Mouse (Mus musculus) kidney, embryonic 15.5 days (tissue): ENCODE data around the gene Lipc. TPM values are rescaled to one million over a fixed set of nuclear protein-coding genes. Genes with fewer than 3 reads are reported as not detected.

ENCODE experiments used
- ATAC-seq: fragments of 200-750 bp; cut with Nextera tagmentation; replicated peaks from 2 replicates; pipeline ENCODE4 v1.8.0; 2017; ENCODE audit warnings: moderate TSS enrichment; ENCODE audit not compliant: low FRiP score
- H3K27ac ChIP-seq: fragments of 300-500 bp; sonication (generic); 2 replicates; pipeline ENCODE4 v1.5.1; 2015; ENCODE audit warnings: mild to moderate bottlenecking, inconsistent platforms
- H3K27me3 ChIP-seq: fragments of 300-500 bp; sonication (generic); 2 replicates; pipeline ENCODE4 v1.6.1; 2015; ENCODE audit warnings: inconsistent platforms
- H3K36me3 ChIP-seq: fragments of 300-500 bp; sonication (generic); 2 replicates; pipeline ENCODE4 v1.6.1; 2015; ENCODE audit warnings: inconsistent platforms
- H3K4me1 ChIP-seq: fragments of 300-500 bp; sonication (generic); 2 replicates; pipeline ENCODE4 v1.6.1; 2015; ENCODE audit warnings: inconsistent platforms
- H3K4me2 ChIP-seq: fragments of 300-500 bp; sonication (generic); 2 replicates; pipeline ENCODE4 v1.6.1; 2015; ENCODE audit warnings: moderate library complexity, mild to moderate bottlenecking, inconsistent platforms
- H3K4me3 ChIP-seq: fragments of 300-500 bp; sonication (generic); replicated peaks from 2 replicates; pipeline ENCODE4 v1.5.1; 2015; ENCODE audit warnings: mild to moderate bottlenecking, inconsistent platforms
- H3K9ac ChIP-seq: fragments of 300-500 bp; sonication (generic); 2 replicates; pipeline ENCODE4 v1.6.1; 2015; ENCODE audit warnings: mild to moderate bottlenecking, inconsistent platforms
- H3K9me3 ChIP-seq: fragments of 300-500 bp; sonication (generic); replicated peaks from 2 replicates; pipeline ENCODE4 v1.6.1; 2016; ENCODE audit warnings: inconsistent platforms
- WGBS: fragments of 180-500 bp; shearing (Covaris S2); methylation state at CpG from one replicate; pipeline ENCODE4 v1.1.7; 2015; ENCODE audit warnings: mixed read lengths; 5-methylcytosine and 5-hydroxymethylcytosine counted together
- polyA plus RNA-seq: library from polyadenylated mRNA; unstranded; fragments of >200 nt; fragmentation: Nextera tagmentation; extraction: Ambion mirVana; gene quantifications from 2 replicates; pipeline ENCODE4 v1.2.1, GENCODE M21; 2015

Gene Lipc
- polyA plus RNA-seq, 1 experiment from 2014 or later, result 1.1 TPM

GRCm38 (mm10) chr9:70926820-70927588, 25.0 kb downstream of the Lipc start:
- ATAC-seq, result peak; percentile 73
- Histone ChIP-seq H3K27ac (peak overlapping the region; percentile 19), H3K9ac (no peak overlapping the region), H3K36me3 (no peaks in the 10 kb centered on the region), H3K4me3 (no peak overlapping the region), H3K9me3 (0 out of 2 replicates have a peak, but pooled peaks cover 3% of the 10 kb centered on the region), H3K27me3 (no peaks in the 10 kb centered on the region), H3K4me1 (peaks cover 20% of the 10 kb centered on the region), H3K4me2 (no peak overlapping the region)
- 48% methylated on average over 6 of the region's 6 CpGs for WGBS

DNA sequence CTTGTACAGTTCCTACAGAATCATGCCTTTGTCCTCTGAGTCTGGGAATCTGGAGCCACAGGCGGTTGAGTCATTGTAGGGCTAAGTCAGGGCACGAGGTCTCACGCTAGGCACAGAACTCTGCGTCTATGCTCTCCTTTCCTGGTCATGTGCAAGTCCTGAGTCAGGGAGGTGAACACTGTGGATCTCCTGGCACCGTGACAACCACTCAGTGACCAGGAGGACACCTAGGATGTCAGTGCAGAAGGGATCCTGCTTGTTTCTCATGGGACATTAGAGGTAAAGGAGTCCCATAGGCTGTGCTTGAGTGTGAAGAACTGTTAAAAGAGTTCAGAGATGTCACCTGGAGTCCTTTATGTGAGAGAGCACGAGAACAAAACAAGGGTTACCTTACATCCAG, 26.8 kb downstream of the Lipc start:
- Histone ChIP-seq H3K4me3 (no peak overlapping the region), H3K27ac (no peak overlapping the region), H3K4me2 (no peak overlapping the region), H3K9me3 (0 out of 2 replicates have a peak, but pooled peaks cover 3% of the 10 kb centered on the region), H3K36me3 (no peaks in the 10 kb centered on the region), H3K27me3 (no peaks in the 10 kb centered on the region), H3K9ac (no peak overlapping the region), H3K4me1 (peaks cover 23% of the 10 kb centered on the region)
- ATAC-seq, result no peak
- 88% methylated on average over 6 of the region's 6 CpGs for WGBS

DNA sequence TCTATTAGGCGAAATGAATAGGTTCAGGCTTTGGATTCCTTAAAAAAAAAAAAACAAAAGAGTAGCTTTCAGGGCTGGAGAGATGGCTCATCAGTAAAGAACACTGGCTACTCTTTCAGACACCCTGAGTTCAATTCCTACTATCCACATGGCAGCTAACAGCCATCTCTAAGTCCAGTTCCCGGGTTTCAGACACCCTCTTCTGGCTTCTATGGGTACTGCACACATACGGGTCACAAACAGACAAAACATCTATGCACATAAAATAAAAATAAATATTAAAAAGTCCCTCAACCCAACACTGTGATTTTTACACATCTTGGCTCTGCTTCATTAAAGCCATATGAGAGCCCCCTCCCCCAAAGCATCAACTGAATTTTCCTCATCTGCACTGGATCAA, 27.3 kb downstream of the Lipc start:
- Histone ChIP-seq H3K4me1 (peaks cover 22% of the 10 kb centered on the region), H3K4me2 (no peak overlapping the region), H3K9ac (no peak overlapping the region), H3K27ac (no peak overlapping the region), H3K9me3 (0 out of 2 replicates have a peak, but pooled peaks cover 3% of the 10 kb centered on the region), H3K36me3 (no peaks in the 10 kb centered on the region), H3K27me3 (no peaks in the 10 kb centered on the region), H3K4me3 (no peak overlapping the region)
- WGBS, result 90% methylated on average over 3 of the region's 3 CpGs
- no peak for ATAC-seq

GRCm38 (mm10) chr9:70921781-70922565, 30.1 kb downstream of the Lipc start:
- Histone ChIP-seq H3K36me3 (no peaks in the 10 kb centered on the region), H3K9me3 (0 out of 2 replicates have a peak, but pooled peaks cover 3% of the 10 kb centered on the region), H3K27ac (peak overlapping the region; percentile 23; the same call in 1 of the 2 replicates), H3K27me3 (no peaks in the 10 kb centered on the region), H3K4me2 (no peak overlapping the region), H3K4me1 (peaks cover 19% of the 10 kb centered on the region), H3K9ac (no peak overlapping the region), H3K4me3 (no peak overlapping the region)
- WGBS, result 44% methylated on average over 7 of the region's 7 CpGs
- ATAC-seq, result peak; percentile 77

DNA sequence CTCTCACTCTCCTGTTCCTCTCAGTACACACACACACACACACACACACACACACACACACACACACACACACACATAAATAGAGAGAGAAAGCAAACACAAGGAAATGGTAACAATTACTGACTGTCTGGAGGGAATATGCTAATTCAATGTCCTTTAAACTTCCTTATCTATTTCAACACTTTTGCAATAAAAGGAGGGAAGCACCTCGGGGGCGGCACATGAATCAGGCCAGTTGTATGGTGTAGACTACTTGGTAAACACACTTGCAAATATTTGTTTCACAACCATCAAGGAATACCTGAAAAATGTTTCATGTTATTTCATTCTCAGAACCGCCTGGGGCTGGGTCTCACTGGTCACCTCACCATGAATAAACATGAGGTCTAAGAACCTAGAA, 30.9 kb downstream of the Lipc start:
- WGBS, result 71% methylated on average over 3 of the region's 3 CpGs
- no peaks in the 10 kb centered on the region for H3K36me3 ChIP-seq
- H3K27ac ChIP-seq, result peak overlapping the region; percentile 19; the same call in 1 of the 2 replicates
- H3K4me2 ChIP-seq, result no peak overlapping the region
- peaks cover 16% of the 10 kb centered on the region for H3K4me1 ChIP-seq
- H3K9me3 ChIP-seq, result 0 out of 2 replicates have a peak, but pooled peaks cover 3% of the 10 kb centered on the region
- no peak overlapping the region for H3K9ac ChIP-seq
- H3K27me3 ChIP-seq, result no peaks in the 10 kb centered on the region
- no peak for ATAC-seq
- H3K4me3 ChIP-seq, result no peak overlapping the region

DNA sequence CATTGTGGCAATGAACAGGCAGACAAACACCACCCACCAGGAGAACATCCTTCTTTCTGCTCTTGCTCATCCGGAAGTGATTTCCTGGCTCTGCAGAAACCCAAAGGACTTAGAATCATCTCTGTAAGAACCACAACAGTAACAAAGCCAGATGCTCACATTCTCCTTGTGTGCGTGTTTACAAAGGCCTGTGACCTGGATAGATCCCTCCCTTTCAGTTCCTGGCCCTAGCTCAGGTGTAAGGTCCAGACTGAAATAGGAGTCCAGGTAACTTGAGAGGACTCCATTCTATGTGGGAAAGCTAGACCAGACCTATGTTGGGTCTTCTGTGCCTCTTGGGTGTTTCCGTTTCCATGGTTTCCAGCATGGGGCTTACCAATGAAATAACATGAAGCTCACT, 32.8 kb downstream of the Lipc start:
- no peak overlapping the region for H3K4me2 ChIP-seq
- no peaks in the 10 kb centered on the region for H3K36me3 ChIP-seq
- ATAC-seq, result no peak
- 89% methylated on average over 3 of the region's 3 CpGs for WGBS
- H3K27me3 ChIP-seq, result no peaks in the 10 kb centered on the region
- no peak overlapping the region for H3K9ac ChIP-seq
- H3K27ac ChIP-seq, result no peak overlapping the region
- H3K9me3 ChIP-seq, result no peaks in the 10 kb centered on the region
- H3K4me3 ChIP-seq, result no peak overlapping the region
- H3K4me1 ChIP-seq, result peaks cover 23% of the 10 kb centered on the region

DNA sequence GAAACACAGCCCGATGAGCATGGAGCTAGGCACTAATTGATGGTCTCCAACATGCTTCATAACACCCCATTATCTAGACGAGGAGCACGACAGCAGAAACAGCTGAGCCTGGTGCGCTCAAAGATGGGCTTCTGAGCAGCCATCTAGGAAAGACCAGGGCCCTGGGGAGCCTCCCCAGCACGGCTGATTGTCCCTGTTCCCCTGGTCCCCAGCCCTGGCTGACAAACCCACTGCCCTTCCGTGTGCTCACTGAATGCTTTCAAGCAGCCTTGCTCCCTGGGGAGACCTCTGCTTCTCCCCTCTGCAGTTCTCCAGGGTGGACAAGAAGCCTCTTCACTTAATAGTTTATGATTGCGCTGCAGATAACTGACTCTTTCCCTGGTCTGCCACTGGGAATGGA, 35.5 kb downstream of the Lipc start:
- no peaks in the 10 kb centered on the region for H3K9me3 ChIP-seq
- no peaks in the 10 kb centered on the region for H3K27me3 ChIP-seq
- no peak overlapping the region for H3K4me2 ChIP-seq
- no peak overlapping the region for H3K27ac ChIP-seq
- no peak overlapping the region for H3K9ac ChIP-seq
- no peak for ATAC-seq
- H3K4me3 ChIP-seq, result no peak overlapping the region
- H3K36me3 ChIP-seq, result no peaks in the 10 kb centered on the region
- 61% methylated on average over 7 of the region's 7 CpGs for WGBS
- peaks cover 12% of the 10 kb centered on the region for H3K4me1 ChIP-seq

GRCm38 (mm10) chr9:70915356-70915685, 36.7 kb downstream of the Lipc start:
- Histone ChIP-seq H3K4me2 (no peak overlapping the region), H3K27me3 (no peaks in the 10 kb centered on the region), H3K9ac (no peak overlapping the region), H3K27ac (no peak overlapping the region), H3K4me3 (no peak overlapping the region), H3K4me1 (peaks cover 21% of the 10 kb centered on the region), H3K9me3 (no peaks in the 10 kb centered on the region), H3K36me3 (no peaks in the 10 kb centered on the region)
- no peak for ATAC-seq
- 76% methylated on average over 2 of the region's 2 CpGs for WGBS

GRCm38 (mm10) chr9:70914659-70915355, 37.2 kb downstream of the Lipc start:
- H3K9me3 ChIP-seq, result no peaks in the 10 kb centered on the region
- peak; percentile 82 for ATAC-seq
- WGBS, result 55% methylated on average over 10 of the region's 10 CpGs
- H3K27me3 ChIP-seq, result no peaks in the 10 kb centered on the region
- no peaks in the 10 kb centered on the region for H3K36me3 ChIP-seq
- no peak overlapping the region for H3K4me3 ChIP-seq
- H3K4me1 ChIP-seq, result peaks cover 22% of the 10 kb centered on the region
- no peak overlapping the region for H3K27ac ChIP-seq
- H3K4me2 ChIP-seq, result no peak overlapping the region
- no peak overlapping the region for H3K9ac ChIP-seq

DNA sequence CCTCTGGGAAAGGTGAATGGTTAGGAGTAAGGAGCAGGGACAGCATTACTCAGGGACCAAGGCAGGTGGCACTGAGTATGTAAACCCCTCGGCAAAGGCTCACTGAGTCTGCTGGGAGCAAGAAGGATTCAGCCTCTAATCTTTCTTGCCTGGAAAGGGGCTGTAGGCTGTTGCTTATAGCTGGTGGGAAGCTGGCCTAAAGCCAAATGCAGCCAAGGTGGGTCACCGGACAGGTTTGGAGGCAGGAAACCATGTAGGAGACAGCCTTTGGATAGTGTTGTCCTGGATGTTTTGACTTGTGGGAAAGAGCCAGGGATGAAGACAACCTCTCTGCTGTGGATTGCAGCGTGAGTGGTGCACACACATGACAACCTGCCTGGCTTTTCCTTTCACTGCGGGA, 40.9 kb downstream of the Lipc start:
- Histone ChIP-seq H3K27me3 (no peaks in the 10 kb centered on the region), H3K4me2 (no peak overlapping the region), H3K36me3 (no peaks in the 10 kb centered on the region), H3K4me1 (peaks cover 19% of the 10 kb centered on the region), H3K4me3 (no peak overlapping the region), H3K9ac (no peak overlapping the region), H3K27ac (no peak overlapping the region), H3K9me3 (no peaks in the 10 kb centered on the region)
- no peak for ATAC-seq
- 55% methylated on average over 4 of the region's 4 CpGs for WGBS

GRCm38 (mm10) chr9:70910351-70910750, 41.7 kb downstream of the Lipc start:
- Histone ChIP-seq H3K27ac (no peak overlapping the region), H3K4me2 (no peak overlapping the region), H3K9ac (no peak overlapping the region), H3K4me1 (peaks cover 19% of the 10 kb centered on the region), H3K27me3 (no peaks in the 10 kb centered on the region), H3K36me3 (no peaks in the 10 kb centered on the region), H3K4me3 (no peak overlapping the region), H3K9me3 (no peaks in the 10 kb centered on the region)
- no peak for ATAC-seq
- 45% methylated on average over 6 of the region's 6 CpGs for WGBS
